Mouse (Mus musculus): ENCODE measurements around the gene Tnpo2. TPM values are rescaled to one million over a fixed set of nuclear protein-coding genes. Genes with fewer than 3 reads are reported as not detected.

Tnpo2 gene
- polyA plus RNA-seq, 1 experiment from 2014 or later: 31.4 TPM

GRCm38 (mm10) chr8:85088771-85089170, 52.1 kb downstream of the Tnpo2 start:
- H3K27ac ChIP-seq (replicated peaks): no peak overlapping the region
- no peaks in the 10 kb centered on the region for H3K27me3 ChIP-seq
- no peak overlapping the region for H3K4me2 ChIP-seq (replicated peaks)
- peaks cover 49% of the 10 kb centered on the region for H3K36me3 ChIP-seq
- H3K9me3 ChIP-seq (replicated peaks): no peaks in the 10 kb centered on the region
- WGBS: 80% methylated on average over 2 of the region's 2 CpGs
- no peak overlapping the region for H3K9ac ChIP-seq
- H3K4me3 ChIP-seq (replicated peaks): no peak overlapping the region
- no peak for ATAC-seq (ENCODE audit: insufficient number of reproducible peaks, low FRiP score, low TSS enrichment, low read depth)
- H3K4me1 ChIP-seq: peaks cover 5% of the 10 kb centered on the region

- Histone ChIP-seq H3K27ac (replicated peaks) (no peak overlapping the region), H3K27me3 (no peaks in the 10 kb centered on the region), H3K4me1 (no peaks in the 10 kb centered on the region), H3K9me3 (replicated peaks) (no peaks in the 10 kb centered on the region), H3K36me3 (peaks cover 56% of the 10 kb centered on the region), H3K9ac (no peak overlapping the region), H3K4me2 (replicated peaks) (no peak overlapping the region), H3K4me3 (replicated peaks) (no peak overlapping the region)
- 89% methylated on average over 11 of the region's 11 CpGs for WGBS
- no peak for ATAC-seq (ENCODE audit: insufficient number of reproducible peaks, low FRiP score, low TSS enrichment, low read depth)
Observed at GRCm38 (mm10) chr8:85090856-85091255, 54.1 kb downstream of the Tnpo2 start.

GRCm38 (mm10) chr8:85091526-85092090, 54.9 kb downstream of the Tnpo2 start:
- Histone ChIP-seq H3K9ac (no peak overlapping the region), H3K4me2 (replicated peaks) (no peak overlapping the region), H3K36me3 (peaks cover 62% of the 10 kb centered on the region), H3K27ac (replicated peaks) (no peak overlapping the region), H3K9me3 (replicated peaks) (no peaks in the 10 kb centered on the region), H3K4me3 (replicated peaks) (no peak overlapping the region), H3K27me3 (no peaks in the 10 kb centered on the region), H3K4me1 (no peaks in the 10 kb centered on the region)
- 33% methylated on average over 21 of the region's 21 CpGs for WGBS
- no peak for ATAC-seq (ENCODE audit: insufficient number of reproducible peaks, low FRiP score, low TSS enrichment, low read depth)

- Histone ChIP-seq H3K27me3 (no peaks in the 10 kb centered on the region), H3K36me3 (peaks cover 64% of the 10 kb centered on the region), H3K4me1 (no peaks in the 10 kb centered on the region), H3K4me3 (replicated peaks) (no peak overlapping the region), H3K9ac (no peak overlapping the region), H3K4me2 (replicated peaks) (no peak overlapping the region), H3K27ac (replicated peaks) (no peak overlapping the region), H3K9me3 (replicated peaks) (no peaks in the 10 kb centered on the region)
- no peak for ATAC-seq (ENCODE audit: insufficient number of reproducible peaks, low FRiP score, low TSS enrichment, low read depth)
- 92% methylated on average over 13 of the region's 13 CpGs for WGBS
Observed at GRCm38 (mm10) chr8:85095051-85095450, 58.3 kb downstream of the Tnpo2 start.

- Histone ChIP-seq H3K27ac (replicated peaks) (no peak overlapping the region), H3K36me3 (peaks cover 64% of the 10 kb centered on the region), H3K9ac (no peak overlapping the region), H3K4me3 (replicated peaks) (no peak overlapping the region), H3K9me3 (replicated peaks) (no peaks in the 10 kb centered on the region), H3K4me1 (no peaks in the 10 kb centered on the region), H3K27me3 (no peaks in the 10 kb centered on the region), H3K4me2 (replicated peaks) (no peak overlapping the region)
- 97% methylated on average over 7 of the region's 7 CpGs for WGBS
- ATAC-seq (ENCODE audit: insufficient number of reproducible peaks, low FRiP score, low TSS enrichment, low read depth): no peak
Observed at GRCm38 (mm10) chr8:85095566-85095965, 58.9 kb downstream of the Tnpo2 start.

GRCm38 (mm10) chr8:85096196-85096595, 59.5 kb downstream of the Tnpo2 start:
- WGBS: 91% methylated on average over 16 of the region's 16 CpGs
- Histone ChIP-seq H3K9ac (no peak overlapping the region), H3K36me3 (peaks cover 59% of the 10 kb centered on the region), H3K4me3 (replicated peaks) (no peak overlapping the region), H3K4me1 (no peaks in the 10 kb centered on the region), H3K27me3 (no peaks in the 10 kb centered on the region), H3K27ac (replicated peaks) (no peak overlapping the region), H3K9me3 (replicated peaks) (no peaks in the 10 kb centered on the region), H3K4me2 (replicated peaks) (no peak overlapping the region)
- no peak for ATAC-seq (ENCODE audit: insufficient number of reproducible peaks, low FRiP score, low TSS enrichment, low read depth)

- Histone ChIP-seq H3K27ac (replicated peaks) (no peak overlapping the region), H3K4me1 (no peaks in the 10 kb centered on the region), H3K27me3 (no peaks in the 10 kb centered on the region), H3K4me2 (replicated peaks) (no peak overlapping the region), H3K9ac (no peak overlapping the region), H3K36me3 (peaks cover 57% of the 10 kb centered on the region), H3K4me3 (replicated peaks) (no peak overlapping the region), H3K9me3 (replicated peaks) (no peaks in the 10 kb centered on the region)
- ATAC-seq (ENCODE audit: insufficient number of reproducible peaks, low FRiP score, low TSS enrichment, low read depth): no peak
- 79% methylated on average over 4 of the region's 4 CpGs for WGBS
Observed at GRCm38 (mm10) chr8:85096850-85097249, 60.1 kb downstream of the Tnpo2 start.

GRCm38 (mm10) chr8:85100076-85100665, 63.5 kb downstream of the Tnpo2 start:
- Histone ChIP-seq H3K27ac (replicated peaks) (no peak overlapping the region), H3K27me3 (no peaks in the 10 kb centered on the region), H3K9me3 (replicated peaks) (no peaks in the 10 kb centered on the region), H3K9ac (no peak overlapping the region), H3K4me3 (replicated peaks) (no peak overlapping the region), H3K36me3 (peaks cover 34% of the 10 kb centered on the region), H3K4me1 (no peaks in the 10 kb centered on the region), H3K4me2 (replicated peaks) (no peak overlapping the region)
- ATAC-seq (ENCODE audit: insufficient number of reproducible peaks, low FRiP score, low TSS enrichment, low read depth): no peak
- WGBS: 81% methylated on average over 4 of the region's 4 CpGs

Small RNAs within 50 kb of the gene (microRNA-seq; reads per million reads assigned to microRNA genes)
- not detected for gene Mir7070 (ENCODE audit: borderline number of aligned reads)

Other genes with a start within 250 kb of the Tnpo2 start
- 61.4 and 62.0 TPM in 2 replicates for gene Nfix, start 236.6 kb upstream of the Tnpo2 start, polyA plus RNA-seq (2015; fragmentation: Nextera tagmentation; extraction: Ambion mirVana)
- 8.4 and 8.9 TPM in 2 replicates for gene Dand5, start 214.1 kb upstream of the Tnpo2 start, polyA plus RNA-seq (2015; fragmentation: Nextera tagmentation; extraction: Ambion mirVana)
- gene Gadd45gip1, start 205.4 kb upstream of the Tnpo2 start, polyA plus RNA-seq (2015; fragmentation: Nextera tagmentation; extraction: Ambion mirVana): 46.5 TPM in 2 replicates
- 104 and 110 TPM in 2 replicates for gene Rad23a, start 196.2 kb upstream of the Tnpo2 start, polyA plus RNA-seq (2015; fragmentation: Nextera tagmentation; extraction: Ambion mirVana)
- 975 and 998 TPM in 2 replicates for gene Calr, start 190.0 kb upstream of the Tnpo2 start, polyA plus RNA-seq (2015; fragmentation: Nextera tagmentation; extraction: Ambion mirVana)
- gene Farsa, start 179.9 kb upstream of the Tnpo2 start, polyA plus RNA-seq (2015; fragmentation: Nextera tagmentation; extraction: Ambion mirVana): 94.5 and 99.8 TPM in 2 replicates
- 68.0 and 72.9 TPM in 2 replicates for gene Syce2, start 164.8 kb upstream of the Tnpo2 start, polyA plus RNA-seq (2015; fragmentation: Nextera tagmentation; extraction: Ambion mirVana)
- gene Gcdh, start 143.0 kb upstream of the Tnpo2 start, polyA plus RNA-seq (2015; fragmentation: Nextera tagmentation; extraction: Ambion mirVana): 29.4 and 32.2 TPM in 2 replicates
- 1.3 and 1.6 TPM in 2 replicates for gene Klf1, start 135.0 kb upstream of the Tnpo2 start, polyA plus RNA-seq (2015; fragmentation: Nextera tagmentation; extraction: Ambion mirVana)
- 20.0 and 22.4 TPM in 2 replicates for gene Dnase2a, start 128.4 kb upstream of the Tnpo2 start, polyA plus RNA-seq (2015; fragmentation: Nextera tagmentation; extraction: Ambion mirVana)
- gene Mast1, start 99.6 kb upstream of the Tnpo2 start, polyA plus RNA-seq (2015; fragmentation: Nextera tagmentation; extraction: Ambion mirVana): 1.9 and 2.2 TPM in 2 replicates
- gene Rtbdn, start 89.9 kb upstream of the Tnpo2 start, polyA plus RNA-seq (2015; fragmentation: Nextera tagmentation; extraction: Ambion mirVana): 0.27 TPM in 1 of 2 replicates, not detected in the other
- not detected in 2 replicates for gene Gm49661, start 67.5 kb upstream of the Tnpo2 start, polyA plus RNA-seq (2015; fragmentation: Nextera tagmentation; extraction: Ambion mirVana)
- gene Prdx2, start 67.3 kb upstream of the Tnpo2 start, polyA plus RNA-seq (2015; fragmentation: Nextera tagmentation; extraction: Ambion mirVana): 705 and 717 TPM in 2 replicates
- 94.9 and 99.1 TPM in 2 replicates for gene Rnaseh2a, start 67.1 kb upstream of the Tnpo2 start, polyA plus RNA-seq (2015; fragmentation: Nextera tagmentation; extraction: Ambion mirVana)
- gene Junb, start 58.2 kb upstream of the Tnpo2 start, polyA plus RNA-seq (2015; fragmentation: Nextera tagmentation; extraction: Ambion mirVana): 38.0 and 40.5 TPM in 2 replicates
- gene Hook2, start 46.3 kb upstream of the Tnpo2 start, polyA plus RNA-seq (2015; fragmentation: Nextera tagmentation; extraction: Ambion mirVana): 27.2 and 30.6 TPM in 2 replicates
- 0.93 and 2.0 TPM in 2 replicates for gene Best2, start 22.4 kb upstream of the Tnpo2 start, polyA plus RNA-seq (2015; fragmentation: Nextera tagmentation; extraction: Ambion mirVana)
- gene Asna1, start 11.6 kb upstream of the Tnpo2 start, polyA plus RNA-seq (2015; fragmentation: Nextera tagmentation; extraction: Ambion mirVana): 117 and 119 TPM in 2 replicates
- gene Trir, start 10.1 kb upstream of the Tnpo2 start, polyA plus RNA-seq (2015; fragmentation: Nextera tagmentation; extraction: Ambion mirVana): 114 and 117 TPM in 2 replicates
- gene Fbxw9, start 23.1 kb downstream of the Tnpo2 start, polyA plus RNA-seq (2015; fragmentation: Nextera tagmentation; extraction: Ambion mirVana): 32.6 and 37.4 TPM in 2 replicates
- 0.65 and 0.88 TPM in 2 replicates for gene Gm5741, start 31.1 kb downstream of the Tnpo2 start, polyA plus RNA-seq (2015; fragmentation: Nextera tagmentation; extraction: Ambion mirVana)
- gene Dhps, start 34.8 kb downstream of the Tnpo2 start, polyA plus RNA-seq (2015; fragmentation: Nextera tagmentation; extraction: Ambion mirVana): 53.0 and 57.9 TPM in 2 replicates
- gene Wdr83os, start 43.8 kb downstream of the Tnpo2 start, polyA plus RNA-seq (2015; fragmentation: Nextera tagmentation; extraction: Ambion mirVana): 123 and 127 TPM in 2 replicates
- gene Wdr83, start 44.4 kb downstream of the Tnpo2 start, polyA plus RNA-seq (2015; fragmentation: Nextera tagmentation; extraction: Ambion mirVana): 42.0 and 43.7 TPM in 2 replicates
- gene Man2b1, start 46.4 kb downstream of the Tnpo2 start, polyA plus RNA-seq (2015; fragmentation: Nextera tagmentation; extraction: Ambion mirVana): 35.7 and 39.5 TPM in 2 replicates
- gene Zfp791, start 86.2 kb downstream of the Tnpo2 start, polyA plus RNA-seq (2015; fragmentation: Nextera tagmentation; extraction: Ambion mirVana): 3.2 TPM in 2 replicates
- not detected in 2 replicates for gene Cks1brt, start 115.0 kb downstream of the Tnpo2 start, polyA plus RNA-seq (2015; fragmentation: Nextera tagmentation; extraction: Ambion mirVana)
- not detected in 2 replicates for gene Olfr371, start 189.1 kb downstream of the Tnpo2 start, polyA plus RNA-seq (2015; fragmentation: Nextera tagmentation; extraction: Ambion mirVana)